Mouse (Mus musculus) kidney, postnatal 36 days (tissue): ENCODE data around the gene Slc18a2.

Source experiments
- DNase-seq, 2 experiments: peaks; one replicate each; pipeline ENCODE4 v3.0.0; 2021 to 2022; ENCODE audit warnings: mixed read lengths in 2 of 2

Gene Slc18a2

DNA sequence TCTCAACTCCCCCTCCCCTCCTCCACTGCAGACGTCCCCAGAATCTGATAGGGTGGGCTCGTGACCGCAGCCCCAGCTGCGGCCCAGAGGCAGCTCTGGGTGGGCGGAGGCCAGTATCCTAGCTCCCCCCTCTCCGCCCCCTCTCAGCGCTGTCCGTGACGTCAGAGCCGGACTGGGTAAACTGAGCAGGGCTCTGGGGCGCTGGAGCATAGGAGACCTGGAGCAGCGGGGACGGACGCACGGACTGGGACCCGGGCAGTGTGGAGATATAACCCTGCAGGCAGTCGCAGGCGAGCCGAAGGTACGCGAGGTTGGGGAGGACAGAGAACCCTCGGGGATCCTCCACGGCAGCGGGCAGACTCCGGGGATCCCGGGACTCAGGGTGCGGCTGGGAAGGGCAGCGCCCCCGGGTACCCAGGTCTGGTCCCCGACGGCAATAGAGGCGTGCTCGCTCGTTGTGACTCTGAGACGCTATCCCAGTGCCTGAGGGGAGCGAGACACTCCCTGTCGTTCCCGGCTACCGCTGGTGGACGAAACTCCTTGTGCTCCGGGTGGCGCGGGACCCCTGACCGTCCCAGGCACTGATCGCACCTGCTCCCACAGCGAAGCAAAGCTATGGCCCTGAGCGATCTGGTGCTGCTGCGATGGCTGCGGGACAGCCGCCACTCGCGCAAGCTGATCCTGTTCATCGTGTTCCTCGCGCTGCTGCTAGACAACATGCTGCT is at the start of gene Slc18a2:
TSS of gene Slc18a2 (plus strand) at position 179 of the 725 bp plus-strand sequence.
- DNase-seq: no peak

DNA sequence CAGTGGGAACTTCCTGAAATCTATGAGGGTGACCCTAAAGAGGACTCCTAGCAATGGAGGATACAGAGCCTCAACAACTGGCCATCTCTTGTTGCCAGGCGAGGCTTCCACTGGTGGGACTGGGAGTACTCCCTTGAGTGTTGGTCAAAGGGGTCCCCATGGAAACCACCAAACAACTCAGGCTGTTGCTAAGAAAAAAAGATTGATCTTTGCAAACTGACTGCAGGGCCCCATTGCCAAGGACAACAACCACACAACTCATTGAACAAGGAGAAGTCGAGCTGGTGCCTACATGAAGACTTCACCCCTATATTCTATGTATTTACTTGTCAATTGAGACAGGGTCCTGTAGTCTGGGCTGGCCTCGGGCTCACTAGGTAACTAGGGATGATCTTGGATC is 43.8 kb upstream of the Slc18a2 start:
- no peak for DNase-seq

DNA sequence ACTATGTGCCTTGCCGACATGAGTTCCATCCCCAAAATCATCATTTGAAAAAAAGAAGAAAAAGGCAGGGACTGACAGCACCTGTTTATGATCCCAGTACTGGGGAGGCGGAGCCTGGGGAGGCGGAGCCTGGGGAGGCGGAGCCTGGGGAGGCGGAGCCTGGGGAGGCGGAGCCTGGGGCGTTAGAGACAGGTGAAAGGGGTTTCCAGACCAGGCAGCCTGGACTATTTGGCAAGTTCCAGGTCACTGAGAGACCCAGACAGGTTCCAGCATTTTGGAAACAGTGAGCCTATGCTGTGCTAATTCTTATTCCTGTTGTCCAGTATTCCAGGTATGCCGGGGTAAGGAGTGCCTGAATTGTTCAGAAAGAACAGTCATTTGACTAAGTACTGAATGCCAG is 41.7 kb upstream of the Slc18a2 start, which contains the start of gene Kcnk18:
TSS of gene Kcnk18 (plus strand) at position 224 of the 400 bp plus-strand sequence.
- DNase-seq: no peak

GRCm38 (mm10) chr19:59221131-59221530 is 39.6 kb upstream of the Slc18a2 start:
- no peak for DNase-seq

GRCm38 (mm10) chr19:59228376-59228775 is 32.3 kb upstream of the Slc18a2 start:
- DNase-seq: no peak

GRCm38 (mm10) chr19:59232786-59233185 is 27.9 kb upstream of the Slc18a2 start:
- DNase-seq: no peak

DNA sequence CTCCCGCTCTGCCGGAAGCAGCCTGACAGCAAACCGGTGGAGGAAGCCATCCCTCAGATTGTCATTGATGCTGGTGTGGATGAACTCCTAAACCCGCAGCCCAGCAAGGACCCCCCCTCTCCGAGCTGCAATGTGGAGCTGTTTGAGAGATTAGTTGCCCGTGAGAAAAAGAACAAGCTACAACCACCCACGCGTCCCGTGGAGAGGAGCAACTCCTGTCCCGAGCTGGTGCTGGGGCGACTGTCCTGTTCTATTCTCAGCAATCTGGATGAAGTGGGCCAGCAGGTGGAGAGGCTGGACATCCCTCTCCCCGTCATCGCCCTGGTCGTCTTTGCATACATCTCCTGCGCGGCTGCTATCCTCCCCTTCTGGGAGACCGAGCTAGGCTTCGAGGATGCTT is 25.7 kb upstream of the Slc18a2 start:
- DNase-seq: no peak

- DNase-seq: no peak
Observed at GRCm38 (mm10) chr19:59236046-59236445, 24.6 kb upstream of the Slc18a2 start.

- DNase-seq: no peak
Observed at GRCm38 (mm10) chr19:59238630-59239029, 22.1 kb upstream of the Slc18a2 start.

DNA sequence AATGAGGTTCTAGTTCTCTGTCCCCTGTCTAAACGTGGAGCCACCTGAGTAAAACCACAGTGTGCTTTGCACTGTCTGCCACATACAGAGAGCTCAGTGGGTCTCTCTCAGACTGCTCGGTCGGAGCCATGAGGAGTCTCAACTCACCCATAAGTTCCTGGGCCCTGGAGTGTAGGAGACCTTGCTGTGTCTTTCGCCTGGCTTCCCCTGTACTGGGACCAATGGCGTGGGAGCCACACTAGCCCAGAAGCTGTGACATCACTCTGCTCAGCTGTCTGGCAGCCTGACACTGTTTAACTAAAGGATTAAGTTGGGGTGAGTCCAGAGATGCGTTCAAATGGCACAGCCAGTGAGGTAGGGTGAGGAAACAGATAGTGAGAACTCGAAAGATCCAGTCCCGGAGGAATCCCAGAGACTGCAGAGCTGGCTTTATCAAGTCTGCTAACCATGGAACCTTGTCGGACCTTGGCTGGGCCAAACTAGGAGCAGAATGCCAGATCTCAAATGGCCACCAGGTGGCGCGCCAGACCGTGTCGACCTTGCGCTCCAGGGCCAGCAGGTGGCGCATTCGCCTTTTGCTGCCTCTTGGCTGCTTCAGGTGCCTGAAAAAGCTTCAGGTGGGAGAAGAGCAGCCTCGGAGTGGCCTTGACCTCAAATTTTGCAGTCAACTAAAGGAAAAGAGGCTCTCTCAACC is 21.4 kb upstream of the Slc18a2 start:
- peak; percentile 73 to 92 for DNase-seq

DNA sequence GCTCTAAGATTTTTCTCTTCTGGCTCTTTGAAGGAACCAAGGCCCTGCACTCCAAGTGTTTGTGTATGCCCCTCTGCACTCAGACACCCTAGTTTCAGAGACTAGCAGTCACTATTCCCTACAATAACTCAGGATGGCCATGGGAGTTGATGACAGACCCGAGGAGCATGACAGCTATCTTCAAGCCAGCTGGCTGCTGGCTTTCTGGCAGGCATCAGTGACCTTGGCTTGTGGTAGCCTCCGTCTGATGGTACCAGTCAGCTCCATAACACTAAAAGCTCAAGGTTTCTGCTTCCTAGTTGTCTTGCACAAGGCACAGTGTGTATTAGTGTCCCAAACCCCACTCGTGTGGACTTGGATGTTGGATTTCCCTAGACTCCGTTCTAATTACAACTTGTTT is 18.7 kb upstream of the Slc18a2 start:
- no peak for DNase-seq

DNA sequence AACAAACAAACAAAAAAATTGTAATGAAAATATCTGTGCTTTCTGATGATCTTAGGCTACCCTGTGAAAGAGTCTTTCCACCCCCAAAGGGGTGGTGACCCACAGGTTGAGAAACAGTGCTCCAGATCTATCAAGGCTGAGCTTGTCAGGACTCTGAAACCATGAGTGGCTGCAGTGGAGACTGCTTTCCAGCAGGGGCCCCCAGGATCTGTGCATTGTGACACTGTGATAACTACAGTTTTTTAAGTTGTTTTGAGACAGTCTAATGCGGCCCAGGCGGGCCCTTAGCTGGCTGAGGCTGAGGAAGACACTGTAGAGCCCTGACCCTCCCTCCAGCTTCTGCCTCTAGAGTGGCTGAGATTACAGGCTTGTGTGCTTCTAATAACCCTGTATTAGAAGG is 17.6 kb upstream of the Slc18a2 start:
- no peak for DNase-seq

GRCm38 (mm10) chr19:59248144-59248543 is 12.6 kb upstream of the Slc18a2 start:
- DNase-seq: no peak

GRCm38 (mm10) chr19:59248553-59249286 is 12.0 kb upstream of the Slc18a2 start:
- DNase-seq: no peak

GRCm38 (mm10) chr19:59252651-59253050 is 8.0 kb upstream of the Slc18a2 start:
- no peak for DNase-seq

DNA sequence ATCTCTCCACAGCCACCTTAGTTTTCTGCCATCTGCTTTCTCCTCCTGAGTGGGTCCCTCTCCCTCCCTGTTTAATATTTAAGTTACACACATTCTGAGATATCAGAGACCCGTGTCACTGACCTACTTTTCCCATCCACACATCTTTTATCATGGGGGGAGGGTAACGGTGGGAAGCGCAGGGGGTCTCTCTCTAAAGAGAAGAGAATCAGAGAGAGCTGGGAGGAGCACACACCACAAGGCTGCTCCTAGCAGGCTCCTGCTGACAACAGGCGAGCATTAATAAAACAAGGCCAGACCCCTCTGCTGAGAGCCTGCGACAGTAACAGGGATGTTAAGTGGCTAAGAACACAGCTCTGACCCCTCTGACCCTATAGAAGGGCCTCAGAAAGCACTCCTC is 1.1 kb upstream of the Slc18a2 start:
- no peak for DNase-seq

GRCm38 (mm10) chr19:59261604-59262003 is 908 bp downstream of the Slc18a2 start:
- no peak for DNase-seq

DNA sequence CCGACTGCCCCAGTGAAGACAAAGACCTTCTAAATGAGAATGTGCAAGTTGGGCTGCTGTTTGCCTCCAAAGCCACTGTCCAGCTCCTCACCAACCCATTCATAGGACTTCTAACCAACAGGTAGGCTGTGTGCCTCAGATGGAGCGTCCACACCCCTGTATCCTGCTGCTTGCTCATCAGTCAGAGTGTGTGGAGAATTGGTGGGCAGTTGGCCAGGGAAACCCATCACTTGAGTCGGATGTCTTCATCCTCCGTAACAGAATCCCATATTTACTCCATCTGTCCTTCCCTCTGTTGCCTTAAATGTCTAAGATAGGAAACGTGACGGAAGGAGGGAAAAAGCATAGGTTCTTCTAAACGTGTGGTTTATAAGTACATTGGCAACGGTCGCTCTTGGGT is 2.5 kb downstream of the Slc18a2 start:
- DNase-seq: no peak

- no peak for DNase-seq
Observed at GRCm38 (mm10) chr19:59264838-59265532, 4.3 kb downstream of the Slc18a2 start.

GRCm38 (mm10) chr19:59265907-59266306 is 5.2 kb downstream of the Slc18a2 start:
- DNase-seq: no peak

- peak in 1 of 2 experiments; percentile 5 for DNase-seq
Observed at GRCm38 (mm10) chr19:59267417-59267963, 6.8 kb downstream of the Slc18a2 start.

- DNase-seq: no peak
Observed at GRCm38 (mm10) chr19:59273190-59273589, 12.5 kb downstream of the Slc18a2 start.

- no peak for DNase-seq
Observed at GRCm38 (mm10) chr19:59276354-59276753, 15.7 kb downstream of the Slc18a2 start.
